Mouse (Mus musculus) embryonic facial prominence, embryonic 13.5 days (tissue): ENCODE measurements around the gene Ceacam16. TPM values are rescaled to one million over a fixed set of nuclear protein-coding genes. Genes with fewer than 3 reads are reported as not detected.

Experiments
- ATAC-seq: fragments of 200-750 bp; cut with Nextera tagmentation; 2 replicates; pipeline ENCODE4 v1.8.0; 2017; ENCODE audit warnings: low read depth; ENCODE audit not compliant: insufficient number of reproducible peaks, insufficient read depth, low FRiP score, low TSS enrichment
- H3K27ac ChIP-seq: fragments of 300-500 bp; sonication (generic); 2 replicates; pipeline ENCODE4 v1.5.1; 2015; ENCODE audit warnings: moderate library complexity, mild to moderate bottlenecking, inconsistent platforms
- H3K27me3 ChIP-seq: fragments of 300-500 bp; sonication (generic); 2 replicates; pipeline ENCODE4 v1.6.1; 2015; ENCODE audit warnings: mild to moderate bottlenecking, inconsistent platforms
- H3K36me3 ChIP-seq: fragments of 300-500 bp; sonication (generic); 2 replicates; pipeline ENCODE4 v1.6.1; 2015; ENCODE audit warnings: mild to moderate bottlenecking, inconsistent platforms
- H3K4me1 ChIP-seq: fragments of 300-500 bp; sonication (generic); 2 replicates; pipeline ENCODE4 v1.6.1; 2015; ENCODE audit warnings: inconsistent platforms
- H3K4me2 ChIP-seq: fragments of 300-500 bp; sonication (generic); 2 replicates; pipeline ENCODE4 v1.6.1; 2015; ENCODE audit warnings: moderate library complexity, mild to moderate bottlenecking, inconsistent platforms
- H3K4me3 ChIP-seq: fragments of 300-500 bp; sonication (generic); 2 replicates; pipeline ENCODE4 v1.5.1; 2015; ENCODE audit warnings: mild to moderate bottlenecking, inconsistent platforms
- H3K9ac ChIP-seq: fragments of 300-500 bp; sonication (generic); 2 replicates; pipeline ENCODE4 v1.6.1; 2015; ENCODE audit warnings: mild to moderate bottlenecking, inconsistent platforms
- H3K9me3 ChIP-seq: fragments of 300-500 bp; sonication (generic); 2 replicates; pipeline ENCODE4 v1.6.1; 2016; ENCODE audit warnings: inconsistent platforms
- WGBS: fragments of 180-500 bp; shearing (Covaris S2); methylation state at CpG from one replicate; pipeline ENCODE4 v1.1.7; 2015; ENCODE audit warnings: mixed read lengths; 5-methylcytosine and 5-hydroxymethylcytosine counted together
- polyA plus RNA-seq: library from polyadenylated mRNA; unstranded; fragments of >200 nt; fragmentation: Nextera tagmentation; extraction: Ambion mirVana; gene quantifications from 2 replicates; pipeline ENCODE4 v1.2.1, GENCODE M21; 2015

Gene Ceacam16
- not detected in 2 replicates for polyA plus RNA-seq

DNA sequence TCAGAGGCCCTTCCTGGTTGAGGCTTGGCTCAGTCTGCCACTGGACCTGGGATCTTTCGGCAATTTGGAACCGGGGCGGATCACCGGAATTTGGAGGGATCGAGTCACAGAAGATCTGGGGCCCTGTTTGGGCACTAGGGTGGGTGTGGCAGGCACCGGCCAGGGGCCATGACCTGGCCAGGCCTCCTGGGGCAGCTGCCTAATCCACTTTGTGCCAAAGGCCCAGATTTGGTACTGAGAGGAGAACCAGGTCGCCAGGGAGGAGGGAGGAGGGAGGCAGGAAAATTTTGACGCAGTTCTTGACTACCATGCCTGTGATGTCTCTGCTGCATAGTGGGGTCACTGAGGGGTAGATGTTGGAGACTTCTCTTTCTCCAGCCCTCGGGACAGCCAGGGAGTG is at the start of gene Ceacam16:
TSS of gene Ceacam16 (minus strand) at position 101 of the 400 bp plus-strand sequence.
- no peaks in the 10 kb centered on the region for H3K27me3 ChIP-seq
- no peak within 1 kb of the TSS for H3K9ac ChIP-seq
- no peak within 1 kb of the TSS for H3K4me3 ChIP-seq
- WGBS: 78% methylated on average over 9 of the region's 9 CpGs
- no peak within 1 kb of the TSS for H3K4me2 ChIP-seq
- H3K9me3 ChIP-seq: no peaks in the 10 kb centered on the region
- no peak within 1 kb of the TSS for H3K27ac ChIP-seq
- no peaks in the 10 kb centered on the region for H3K4me1 ChIP-seq
- no peaks in the 10 kb centered on the region for H3K36me3 ChIP-seq
- ATAC-seq: no peak

DNA sequence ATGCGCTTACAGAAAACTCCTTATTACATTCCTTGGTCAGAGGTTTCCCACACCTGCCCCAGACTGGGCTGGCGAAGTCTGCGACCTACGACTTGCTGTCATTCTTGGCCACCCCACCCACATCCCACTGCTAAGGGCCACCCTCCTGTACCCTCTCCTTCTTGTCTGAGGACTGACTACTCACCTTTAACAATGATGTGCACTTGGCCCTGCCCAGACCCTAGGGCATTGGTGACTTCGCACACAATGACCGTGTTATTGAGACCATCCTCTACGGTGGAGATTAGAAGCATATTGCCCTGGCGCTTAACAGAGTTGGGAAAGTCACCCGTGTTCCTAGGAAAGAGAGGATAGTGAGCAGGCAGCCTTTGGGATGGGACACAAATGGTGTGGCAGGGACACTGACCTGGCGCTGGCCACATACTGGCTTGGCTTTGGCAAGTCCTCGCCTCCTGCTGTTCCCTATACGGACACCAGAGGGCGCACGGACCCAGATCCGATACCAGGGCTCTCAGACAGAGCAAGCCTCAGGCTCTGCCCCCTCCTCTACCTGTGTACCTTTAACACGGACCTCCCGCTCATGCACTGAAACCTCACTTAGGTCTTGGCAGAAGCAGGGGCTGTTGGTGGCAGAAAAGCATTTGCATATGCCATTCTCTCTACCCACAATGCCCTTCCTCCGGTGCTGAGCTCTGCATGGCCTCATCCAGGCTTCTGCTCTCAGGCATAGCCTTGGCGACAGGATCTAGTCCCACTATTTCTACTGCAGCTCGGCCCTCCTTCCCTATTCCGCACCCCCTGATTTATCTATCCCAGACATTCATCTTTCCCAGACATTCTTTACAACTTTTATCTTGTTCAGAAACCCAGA is 49.6 kb upstream of the Ceacam16 start:
- Histone ChIP-seq H3K4me3 (no peak overlapping the region), H3K36me3 (peaks cover 71% of the 10 kb centered on the region), H3K9me3 (0 out of 2 replicates have a peak, but pooled peaks cover 3% of the 10 kb centered on the region), H3K4me2 (no peak overlapping the region), H3K4me1 (no peaks in the 10 kb centered on the region), H3K9ac (no peak overlapping the region), H3K27ac (no peak overlapping the region), H3K27me3 (no peaks in the 10 kb centered on the region)
- 50% methylated on average over 21 of the region's 21 CpGs for WGBS
- 0 out of 2 replicates have a peak, but pooled peaks have one; percentile 37 for ATAC-seq

DNA sequence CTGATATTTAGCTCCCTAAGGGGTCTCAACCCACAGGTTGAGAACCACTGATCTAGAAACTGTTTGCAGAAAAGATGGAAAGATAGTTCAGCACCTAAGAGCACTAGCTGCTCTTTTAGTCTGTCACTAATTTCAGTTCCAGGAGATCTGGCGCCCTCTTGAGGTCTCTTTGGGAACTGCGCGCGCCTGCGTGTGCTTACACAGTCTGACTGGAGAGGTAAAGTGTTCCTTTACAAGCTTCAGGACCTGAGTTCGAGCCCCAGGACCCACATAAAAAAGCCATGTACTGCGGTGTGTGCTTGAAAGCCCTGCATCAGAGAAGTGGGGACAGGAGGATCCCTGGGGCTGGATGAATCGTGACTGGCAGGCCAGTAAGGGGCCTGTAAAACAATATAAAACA is 28.8 kb upstream of the Ceacam16 start:
- Histone ChIP-seq H3K9ac (no peak overlapping the region), H3K4me3 (no peak overlapping the region), H3K36me3 (no peaks in the 10 kb centered on the region), H3K27me3 (no peaks in the 10 kb centered on the region), H3K4me2 (no peak overlapping the region), H3K27ac (no peak overlapping the region), H3K9me3 (0 out of 2 replicates have a peak, but pooled peaks cover 3% of the 10 kb centered on the region), H3K4me1 (no peaks in the 10 kb centered on the region)
- 48% methylated on average over 8 of the region's 8 CpGs for WGBS
- ATAC-seq: no peak

DNA sequence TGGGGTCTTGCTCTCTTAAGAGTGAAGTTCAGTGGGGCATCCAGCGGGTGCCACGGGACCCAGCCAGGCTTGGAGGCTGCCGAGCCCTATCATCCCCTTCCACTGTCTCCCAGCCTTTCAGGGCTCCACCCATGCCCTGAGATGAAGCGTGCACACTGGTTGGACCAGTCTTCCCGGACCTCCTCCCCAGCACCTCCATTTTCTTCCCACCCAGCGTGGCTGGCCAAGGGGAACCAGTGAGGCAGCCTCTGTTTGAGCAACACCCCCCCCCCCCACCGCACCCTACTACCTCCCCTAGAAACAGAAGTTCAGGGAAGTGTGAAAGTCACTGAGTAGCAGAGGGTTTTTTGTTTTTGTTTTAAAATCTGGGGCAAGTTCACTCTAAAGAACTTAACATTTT is 26.8 kb upstream of the Ceacam16 start, which contains the start of gene Ceacam19:
TSS of gene Ceacam19 (minus strand) at position 117 of the 400 bp plus-strand sequence.
- Histone ChIP-seq H3K4me1 (no peaks in the 10 kb centered on the region), H3K27ac (no peak within 1 kb of the TSS), H3K9ac (no peak within 1 kb of the TSS), H3K27me3 (no peaks in the 10 kb centered on the region), H3K4me3 (no peak within 1 kb of the TSS), H3K9me3 (no peaks in the 10 kb centered on the region), H3K4me2 (no peak within 1 kb of the TSS), H3K36me3 (no peaks in the 10 kb centered on the region)
- WGBS: 63% methylated on average over 7 of the region's 7 CpGs
- no peak for ATAC-seq

DNA sequence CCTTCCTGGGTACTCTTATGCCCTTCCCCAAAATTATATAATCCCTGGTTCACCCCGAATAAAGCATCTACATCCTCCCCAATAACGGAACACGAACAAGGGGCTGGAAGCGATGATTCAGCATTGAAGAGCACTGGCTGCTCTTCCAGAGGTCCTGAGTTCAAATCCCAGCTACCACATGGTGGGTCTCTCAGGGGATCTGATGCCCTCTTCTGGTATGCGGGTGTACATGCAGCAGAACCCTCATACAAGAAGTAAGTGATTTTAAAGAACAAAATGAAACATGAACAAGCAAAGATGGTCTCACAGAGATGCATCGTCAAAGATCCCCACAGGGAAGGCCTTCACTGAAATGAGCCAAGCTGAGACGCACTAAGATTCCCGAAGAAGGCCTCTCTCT is 19.7 kb upstream of the Ceacam16 start:
- Histone ChIP-seq H3K36me3 (no peaks in the 10 kb centered on the region), H3K9ac (no peak overlapping the region), H3K27me3 (no peaks in the 10 kb centered on the region; the same call in 1 of the 2 replicates), H3K27ac (no peak overlapping the region), H3K4me3 (no peak overlapping the region), H3K4me1 (no peaks in the 10 kb centered on the region), H3K9me3 (no peaks in the 10 kb centered on the region), H3K4me2 (no peak overlapping the region)
- ATAC-seq: no peak
- WGBS: 79% methylated on average over 8 of the region's 8 CpGs

DNA sequence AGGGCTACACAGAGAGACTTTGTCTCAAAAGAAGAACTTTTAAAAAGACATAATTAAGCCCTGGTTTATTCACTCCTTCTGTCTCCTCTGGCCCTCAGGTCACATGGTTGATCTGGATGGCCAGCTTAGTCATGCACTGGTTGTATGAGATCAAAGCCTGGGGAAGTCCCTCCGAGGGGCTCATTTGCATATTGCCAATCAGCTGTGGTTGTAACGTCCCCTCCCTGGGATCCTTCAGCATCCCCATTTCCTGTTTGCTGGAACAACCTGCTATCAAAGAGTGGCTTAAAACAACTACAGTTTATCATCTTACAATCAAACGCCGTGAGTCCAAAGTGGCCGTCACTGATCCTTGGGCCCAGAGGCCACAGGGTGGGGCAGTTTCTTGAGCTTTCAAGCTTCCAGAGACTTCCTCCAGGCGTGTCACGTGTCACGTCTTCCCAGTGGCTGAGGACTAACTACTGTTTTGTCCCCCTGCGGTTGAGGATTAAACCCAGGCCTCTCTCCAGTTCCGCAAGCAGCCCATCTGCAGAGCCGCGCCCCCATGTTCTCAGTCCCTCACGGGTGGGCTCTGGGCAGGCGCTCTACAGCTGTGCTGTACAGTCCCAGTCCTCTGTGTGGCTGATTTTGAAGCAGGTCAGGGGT is 15.8 kb upstream of the Ceacam16 start:
- Histone ChIP-seq H3K27ac (no peak overlapping the region), H3K4me3 (no peak overlapping the region), H3K36me3 (no peaks in the 10 kb centered on the region), H3K27me3 (no peaks in the 10 kb centered on the region), H3K9ac (no peak overlapping the region), H3K4me2 (no peak overlapping the region), H3K4me1 (no peaks in the 10 kb centered on the region), H3K9me3 (no peaks in the 10 kb centered on the region)
- 46% methylated on average over 14 of the region's 14 CpGs for WGBS
- no peak for ATAC-seq

DNA sequence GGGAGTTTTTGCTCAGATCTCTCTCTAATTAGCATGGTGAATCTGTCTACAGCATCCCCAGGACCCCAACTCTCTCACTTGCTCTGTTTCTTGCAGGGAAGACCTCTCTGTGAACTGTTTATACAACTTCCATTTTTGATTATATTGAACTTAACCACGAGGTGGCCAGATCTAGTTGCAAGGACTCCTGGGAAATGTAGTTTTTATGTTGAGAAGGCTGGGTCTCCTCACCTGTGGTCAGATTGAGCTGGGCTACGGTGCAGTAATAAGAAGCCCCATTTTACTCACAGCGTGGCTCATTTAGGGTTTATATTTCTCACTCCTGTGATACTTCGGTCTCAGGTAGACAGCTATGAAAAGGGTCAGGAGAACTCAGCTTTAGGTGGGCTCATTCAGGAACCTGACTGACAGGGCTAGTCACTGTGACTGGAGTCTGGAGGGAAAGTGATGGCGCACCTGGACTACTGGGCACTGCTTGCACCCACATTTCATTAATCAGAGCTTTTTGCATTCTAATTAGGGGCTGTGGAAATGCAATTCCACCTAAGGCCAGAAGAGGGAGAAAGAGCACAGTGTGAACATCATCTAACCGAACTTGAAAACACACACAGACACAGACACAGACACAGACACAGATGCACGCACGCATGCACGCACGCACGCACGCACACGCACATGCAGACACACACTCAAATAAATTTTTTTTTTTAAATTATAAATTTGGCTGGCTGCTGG is 15.0 kb upstream of the Ceacam16 start:
- H3K27ac ChIP-seq: no peak overlapping the region
- H3K36me3 ChIP-seq: no peaks in the 10 kb centered on the region
- no peak for ATAC-seq
- H3K27me3 ChIP-seq: no peaks in the 10 kb centered on the region
- H3K4me1 ChIP-seq: no peaks in the 10 kb centered on the region
- H3K4me3 ChIP-seq: no peak overlapping the region
- no peak overlapping the region for H3K9ac ChIP-seq
- 50% methylated on average over 13 of the region's 13 CpGs for WGBS
- no peak overlapping the region for H3K4me2 ChIP-seq
- H3K9me3 ChIP-seq: no peaks in the 10 kb centered on the region

DNA sequence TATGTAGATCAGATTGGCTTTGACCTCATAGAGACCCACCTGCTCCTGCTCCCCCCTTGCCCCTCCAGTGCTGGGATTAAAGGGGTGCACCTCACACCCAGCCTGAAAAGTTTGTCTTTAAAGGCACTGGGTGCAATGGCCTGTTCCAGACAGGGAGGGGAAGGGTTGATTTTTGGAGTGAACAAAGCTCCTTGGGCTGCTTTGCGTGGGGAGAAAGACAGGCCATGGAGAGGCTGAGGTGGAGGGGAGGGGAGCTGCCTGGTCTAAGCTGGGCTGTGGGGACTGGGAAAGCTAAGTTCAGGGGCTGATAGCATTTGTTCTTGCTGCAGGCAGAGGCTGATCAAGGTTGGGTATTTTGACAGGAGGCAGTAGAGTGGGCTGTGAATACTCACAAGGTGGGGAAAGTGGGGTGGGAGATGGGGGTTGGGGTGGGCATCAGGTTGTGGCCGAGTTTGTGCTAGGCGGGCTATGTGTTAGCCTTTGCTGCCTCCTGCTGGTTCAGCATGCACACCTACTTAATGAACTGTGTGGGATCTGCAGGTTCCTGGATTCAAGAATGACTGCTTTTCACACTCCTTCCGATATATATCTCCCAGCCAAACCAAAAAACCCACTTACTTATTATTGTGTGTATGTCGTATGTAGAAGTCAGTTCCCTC is 11.0 kb upstream of the Ceacam16 start:
- Histone ChIP-seq H3K36me3 (no peaks in the 10 kb centered on the region), H3K4me3 (no peak overlapping the region), H3K27ac (no peak overlapping the region), H3K9me3 (no peaks in the 10 kb centered on the region), H3K4me2 (no peak overlapping the region), H3K9ac (no peak overlapping the region), H3K27me3 (no peaks in the 10 kb centered on the region), H3K4me1 (no peaks in the 10 kb centered on the region)
- no peak for ATAC-seq
- WGBS: 46% methylated on average over 5 of the region's 5 CpGs

DNA sequence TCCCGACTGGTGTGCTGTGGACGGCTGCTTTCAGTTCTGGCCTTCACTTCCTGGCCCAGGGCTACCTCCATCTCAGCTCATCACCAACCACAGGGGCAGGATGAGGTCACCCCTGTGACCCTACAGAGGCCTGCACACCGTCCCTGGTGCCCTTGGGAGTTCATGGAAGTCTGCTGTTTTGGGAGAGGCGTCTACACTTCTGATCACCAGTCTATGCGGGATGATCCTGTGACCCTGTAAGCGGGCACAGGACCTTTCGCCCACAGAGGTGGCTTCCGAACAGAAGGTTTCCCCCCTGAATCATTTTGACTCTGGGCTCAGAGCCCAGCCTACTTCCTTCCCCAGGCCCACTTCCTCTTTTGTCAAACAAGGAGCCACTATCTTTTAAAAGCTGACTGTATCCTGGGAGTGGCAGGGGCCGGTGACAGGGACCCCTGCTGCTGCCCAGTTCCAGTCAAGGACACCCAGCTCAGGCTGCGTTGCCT is 10.1 kb upstream of the Ceacam16 start:
- Histone ChIP-seq H3K4me3 (no peak overlapping the region), H3K27me3 (no peaks in the 10 kb centered on the region), H3K27ac (no peak overlapping the region), H3K36me3 (no peaks in the 10 kb centered on the region), H3K4me1 (no peaks in the 10 kb centered on the region), H3K9me3 (no peaks in the 10 kb centered on the region), H3K9ac (0 out of 2 replicates have a peak overlapping the region, but pooled peaks have one; percentile 37), H3K4me2 (no peak overlapping the region)
- no peak for ATAC-seq
- 49% methylated on average over 10 of the region's 10 CpGs for WGBS

DNA sequence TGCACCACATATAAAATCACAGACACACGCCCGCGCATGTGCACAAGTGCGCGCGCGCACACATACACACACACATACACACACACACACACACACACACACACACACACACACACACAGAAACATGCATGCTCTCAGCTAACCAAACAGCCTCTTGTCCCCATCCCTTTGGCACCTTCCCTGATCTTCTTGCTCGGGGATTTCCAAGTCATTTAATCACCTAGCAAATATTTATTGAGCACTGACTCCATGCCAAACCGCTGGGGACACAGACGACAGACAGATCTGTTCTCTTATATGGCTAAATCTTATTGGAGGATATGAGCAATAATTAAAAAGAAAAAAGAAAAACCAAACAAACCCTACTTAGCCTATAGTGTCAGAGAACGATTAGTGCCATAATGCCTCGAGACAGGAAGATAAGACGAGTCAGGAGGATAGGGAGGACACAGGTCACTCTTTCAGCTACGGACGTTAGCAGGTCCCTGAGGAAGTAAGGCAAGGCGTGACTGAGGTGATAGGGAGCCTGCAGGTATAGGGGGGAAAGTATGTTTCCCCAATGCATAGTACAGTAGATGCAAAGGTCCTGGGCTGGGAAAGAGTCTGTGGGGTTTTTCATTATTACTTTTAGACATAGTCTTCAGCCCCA is 6.8 kb upstream of the Ceacam16 start:
- H3K4me1 ChIP-seq: no peaks in the 10 kb centered on the region
- no peaks in the 10 kb centered on the region for H3K36me3 ChIP-seq
- H3K4me2 ChIP-seq: no peak overlapping the region
- H3K27ac ChIP-seq: no peak overlapping the region
- H3K9ac ChIP-seq: no peak overlapping the region
- H3K4me3 ChIP-seq: no peak overlapping the region
- H3K9me3 ChIP-seq: no peaks in the 10 kb centered on the region
- no peaks in the 10 kb centered on the region for H3K27me3 ChIP-seq
- ATAC-seq: no peak
- WGBS: 87% methylated on average over 16 of the region's 16 CpGs
